Mouse (Mus musculus): ENCODE results near the gene Casd1. TPM values are rescaled to one million over a fixed set of nuclear protein-coding genes. Genes with fewer than 3 reads are reported as not detected.
A peak's percentile ranks its signal among the peaks of the same experiment; 100 is the strongest.

Casd1 gene
- polyA plus RNA-seq, 1 experiment from 2014 or later = 51.6 TPM

GRCm38 (mm10) chr6:4583485-4583884 is 17.2 kb upstream of the Casd1 start:
- peak overlapping the region; percentile 59; the same call in 1 of the 2 replicates for H3K27ac ChIP-seq
- no peak overlapping the region for H3K9ac ChIP-seq (replicated peaks)
- no peak overlapping the region for H3K4me2 ChIP-seq
- peaks cover 10% of the 10 kb centered on the region; the same call in 1 of the 2 replicates for H3K4me1 ChIP-seq (replicated peaks)
- H3K4me3 ChIP-seq (replicated peaks) = no peak overlapping the region
- no peaks in the 10 kb centered on the region for H3K36me3 ChIP-seq
- ATAC-seq (ENCODE audit: insufficient number of reproducible peaks, insufficient read depth, low FRiP score, low TSS enrichment, low read depth) = no peak
- H3K9me3 ChIP-seq = no peaks in the 10 kb centered on the region
- H3K27me3 ChIP-seq = no peaks in the 10 kb centered on the region
- 39% methylated on average over 6 of the region's 6 CpGs for WGBS

GRCm38 (mm10) chr6:4587946-4588345 is 12.7 kb upstream of the Casd1 start:
- Histone ChIP-seq H3K27me3 (no peaks in the 10 kb centered on the region), H3K36me3 (no peaks in the 10 kb centered on the region), H3K4me2 (no peak overlapping the region), H3K9ac (replicated peaks) (no peak overlapping the region), H3K4me1 (replicated peaks) (peaks cover 7% of the 10 kb centered on the region; the same call in 1 of the 2 replicates), H3K9me3 (no peaks in the 10 kb centered on the region), H3K4me3 (replicated peaks) (no peak overlapping the region), H3K27ac (no peak overlapping the region)
- ATAC-seq (ENCODE audit: insufficient number of reproducible peaks, insufficient read depth, low FRiP score, low TSS enrichment, low read depth) = no peak
- 82% methylated on average over 4 of the region's 4 CpGs for WGBS

- 89% methylated on average over 3 of the region's 3 CpGs for WGBS
- H3K36me3 ChIP-seq = no peaks in the 10 kb centered on the region
- H3K4me3 ChIP-seq (replicated peaks) = no peak overlapping the region
- no peaks in the 10 kb centered on the region for H3K9me3 ChIP-seq
- ATAC-seq (ENCODE audit: insufficient number of reproducible peaks, insufficient read depth, low FRiP score, low TSS enrichment, low read depth) = no peak
- no peak overlapping the region for H3K4me2 ChIP-seq
- no peak overlapping the region for H3K27ac ChIP-seq
- no peaks in the 10 kb centered on the region; the same call in 1 of the 2 replicates for H3K4me1 ChIP-seq (replicated peaks)
- H3K27me3 ChIP-seq = no peaks in the 10 kb centered on the region
- H3K9ac ChIP-seq (replicated peaks) = no peak overlapping the region
Observed at GRCm38 (mm10) chr6:4588722-4589121, 11.9 kb upstream of the Casd1 start.

- no peak overlapping the region for H3K4me3 ChIP-seq (replicated peaks)
- H3K27ac ChIP-seq = no peak overlapping the region
- H3K4me1 ChIP-seq (replicated peaks) = peaks cover 3% of the 10 kb centered on the region; the same call in 1 of the 2 replicates
- no peaks in the 10 kb centered on the region for H3K9me3 ChIP-seq
- H3K36me3 ChIP-seq = no peaks in the 10 kb centered on the region
- no peaks in the 10 kb centered on the region for H3K27me3 ChIP-seq
- H3K9ac ChIP-seq (replicated peaks) = no peak overlapping the region
- ATAC-seq (ENCODE audit: insufficient number of reproducible peaks, insufficient read depth, low FRiP score, low TSS enrichment, low read depth) = no peak
- WGBS = 70% methylated on average over 8 of the region's 8 CpGs
- no peak overlapping the region for H3K4me2 ChIP-seq
Observed at GRCm38 (mm10) chr6:4590089-4590488, 10.6 kb upstream of the Casd1 start.

GRCm38 (mm10) chr6:4597711-4598110 is 2.9 kb upstream of the Casd1 start:
- Histone ChIP-seq H3K36me3 (no peaks in the 10 kb centered on the region), H3K4me2 (no peak overlapping the region), H3K9me3 (no peaks in the 10 kb centered on the region), H3K27ac (no peak overlapping the region), H3K4me1 (replicated peaks) (peaks cover 24% of the 10 kb centered on the region), H3K27me3 (no peaks in the 10 kb centered on the region), H3K9ac (replicated peaks) (no peak overlapping the region), H3K4me3 (replicated peaks) (no peak overlapping the region)
- WGBS = 80% methylated on average over 4 of the region's 4 CpGs
- ATAC-seq (ENCODE audit: insufficient number of reproducible peaks, insufficient read depth, low FRiP score, low TSS enrichment, low read depth) = no peak

GRCm38 (mm10) chr6:4600085-4600657 is 468 bp upstream of the Casd1 start:
- peak; percentile 21; the same call in 1 of the 2 replicates for ATAC-seq (ENCODE audit: insufficient number of reproducible peaks, insufficient read depth, low FRiP score, low TSS enrichment, low read depth)
- peaks cover 41% of the 10 kb centered on the region for H3K4me1 ChIP-seq (replicated peaks)
- peak overlapping the region; percentile 98 for H3K9ac ChIP-seq (replicated peaks)
- H3K9me3 ChIP-seq = no peaks in the 10 kb centered on the region
- H3K4me3 ChIP-seq (replicated peaks) = peak overlapping the region; percentile 76
- no peaks in the 10 kb centered on the region for H3K36me3 ChIP-seq
- H3K27ac ChIP-seq = peak overlapping the region; percentile 99
- peak overlapping the region; percentile 87 for H3K4me2 ChIP-seq
- no peaks in the 10 kb centered on the region for H3K27me3 ChIP-seq
- 15% methylated on average over 7 of the region's 7 CpGs for WGBS

- peak overlapping the region; percentile 87 for H3K4me2 ChIP-seq
- no peaks in the 10 kb centered on the region for H3K27me3 ChIP-seq
- ATAC-seq (ENCODE audit: insufficient number of reproducible peaks, insufficient read depth, low FRiP score, low TSS enrichment, low read depth) = peak; percentile 34
- peak overlapping the region; percentile 98 for H3K9ac ChIP-seq (replicated peaks)
- H3K4me3 ChIP-seq (replicated peaks) = peak overlapping the region; percentile 76
- no peaks in the 10 kb centered on the region for H3K9me3 ChIP-seq
- H3K36me3 ChIP-seq = no peaks in the 10 kb centered on the region
- peak overlapping the region; percentile 99 for H3K27ac ChIP-seq
- 3% methylated on average over 47 of the region's 58 CpGs for WGBS
- H3K4me1 ChIP-seq (replicated peaks) = peaks cover 46% of the 10 kb centered on the region
Observed at GRCm38 (mm10) chr6:4601297-4601931, 775 bp downstream of the Casd1 start.

- Histone ChIP-seq H3K9ac (replicated peaks) (no peak overlapping the region; the same call in 1 of the 2 replicates), H3K4me3 (replicated peaks) (peak overlapping the region; percentile 76), H3K27me3 (no peaks in the 10 kb centered on the region), H3K9me3 (no peaks in the 10 kb centered on the region), H3K27ac (peak overlapping the region; percentile 99), H3K4me1 (replicated peaks) (peaks cover 52% of the 10 kb centered on the region), H3K36me3 (no peaks in the 10 kb centered on the region), H3K4me2 (peak overlapping the region; percentile 87)
- no peak for ATAC-seq (ENCODE audit: insufficient number of reproducible peaks, insufficient read depth, low FRiP score, low TSS enrichment, low read depth)
- 26% methylated on average over 5 of the region's 5 CpGs for WGBS
Observed at GRCm38 (mm10) chr6:4602012-4602411, 1.4 kb downstream of the Casd1 start.

GRCm38 (mm10) chr6:4606394-4606793 is 5.8 kb downstream of the Casd1 start:
- no peak overlapping the region for H3K4me3 ChIP-seq (replicated peaks)
- H3K27ac ChIP-seq = peak overlapping the region; percentile 29; the same call in 1 of the 2 replicates
- H3K4me2 ChIP-seq = no peak overlapping the region
- no peak for ATAC-seq (ENCODE audit: insufficient number of reproducible peaks, insufficient read depth, low FRiP score, low TSS enrichment, low read depth)
- no peaks in the 10 kb centered on the region for H3K9me3 ChIP-seq
- no peaks in the 10 kb centered on the region for H3K27me3 ChIP-seq
- WGBS = 64% methylated on average over 4 of the region's 4 CpGs
- peaks cover 48% of the 10 kb centered on the region for H3K4me1 ChIP-seq (replicated peaks)
- peaks cover 5% of the 10 kb centered on the region for H3K36me3 ChIP-seq
- no peak overlapping the region for H3K9ac ChIP-seq (replicated peaks)

- H3K27ac ChIP-seq = no peak overlapping the region
- peaks cover 16% of the 10 kb centered on the region for H3K36me3 ChIP-seq
Observed at GRCm38 (mm10) chr6:4610216-4610896, 9.7 kb downstream of the Casd1 start.

GRCm38 (mm10) chr6:4611853-4612252 is 11.2 kb downstream of the Casd1 start:
- H3K9me3 ChIP-seq = peaks cover 3% of the 10 kb centered on the region; the same call in 1 of the 2 replicates
- H3K9ac ChIP-seq (replicated peaks) = no peak overlapping the region
- H3K27me3 ChIP-seq = no peaks in the 10 kb centered on the region
- peaks cover 11% of the 10 kb centered on the region for H3K4me1 ChIP-seq (replicated peaks)
- H3K27ac ChIP-seq = no peak overlapping the region
- no peak overlapping the region for H3K4me3 ChIP-seq (replicated peaks)
- no peak for ATAC-seq (ENCODE audit: insufficient number of reproducible peaks, insufficient read depth, low FRiP score, low TSS enrichment, low read depth)
- WGBS = 82% methylated on average over 4 of the region's 4 CpGs
- no peak overlapping the region for H3K4me2 ChIP-seq
- H3K36me3 ChIP-seq = peaks cover 22% of the 10 kb centered on the region

More at GRCm38 (mm10) chr6:4610216-4610896, 9.7 kb downstream of the Casd1 start:
- ATAC-seq (ENCODE audit: insufficient number of reproducible peaks, insufficient read depth, low FRiP score, low TSS enrichment, low read depth) = no peak
- Histone ChIP-seq H3K4me1 (replicated peaks) (peaks cover 20% of the 10 kb centered on the region), H3K4me3 (replicated peaks) (no peak overlapping the region), H3K9me3 (peaks cover 3% of the 10 kb centered on the region; the same call in 1 of the 2 replicates), H3K9ac (replicated peaks) (no peak overlapping the region), H3K4me2 (no peak overlapping the region), H3K27me3 (no peaks in the 10 kb centered on the region)
- 79% methylated on average over 4 of the region's 4 CpGs for WGBS

Measured in limb, embryonic 12.5 days (tissue).